Mouse (Mus musculus): Measurements from ENCODE around the gene Ly6g6c.

- no peak for TF ChIP-seq CTCF (IDR thresholded peaks at IDR 0.05; ENCODE audit: low read depth, low read length)
- peak; percentile 59 for TF ChIP-seq POLR2A (IDR thresholded peaks at IDR 0.05; ENCODE audit: insufficient read depth, low read length)
- TF ChIP-seq EP300 (IDR thresholded peaks at IDR 0.05; ENCODE audit: insufficient read depth, low read depth, low read length): peak; percentile 66
These were observed 13.8 kb upstream of the Ly6g6c start for GRCm38 (mm10) chr17:35051156-35052086.

Measured in ES-Bruce4 (cell line).